Mouse (Mus musculus): ENCODE measurements around the gene Mbd3.

Gene Mbd3

GRCm38 (mm10) chr10:80425041-80425440 lies 25.7 kb upstream of the Mbd3 start:
- no peak for DNase-seq (ENCODE audit: low read depth in 2 of 2, low spot score in 2 of 2)

DNA sequence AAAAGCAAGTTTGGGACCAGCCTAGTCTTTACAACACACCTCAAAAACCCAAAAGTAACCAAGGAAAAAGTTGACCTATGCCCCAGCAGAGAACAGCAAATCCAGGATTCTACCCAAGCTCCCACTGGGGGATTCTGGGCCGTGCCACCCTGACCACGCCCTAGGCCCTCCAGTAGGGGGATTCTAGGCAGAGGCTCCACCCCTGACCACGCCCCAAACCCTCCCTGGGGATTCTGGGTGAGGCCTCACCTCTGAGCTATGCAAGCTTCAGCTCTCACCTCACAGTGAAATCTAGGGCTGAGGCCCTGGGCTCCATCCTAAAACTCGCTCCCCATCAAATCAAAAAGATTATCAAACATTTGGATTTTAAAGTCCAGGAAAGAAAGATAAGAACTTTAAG lies 24.2 kb upstream of the Mbd3 start:
- no peak for DNase-seq (ENCODE audit: low read depth in 2 of 2, low spot score in 2 of 2)

- DNase-seq (ENCODE audit: low read depth in 2 of 2, low spot score in 2 of 2) = no peak
These were observed 22.5 kb upstream of the Mbd3 start for GRCm38 (mm10) chr10:80421651-80422472.

GRCm38 (mm10) chr10:80421208-80421607 lies 21.9 kb upstream of the Mbd3 start:
- no peak for DNase-seq (ENCODE audit: low read depth in 2 of 2, low spot score in 2 of 2)

DNA sequence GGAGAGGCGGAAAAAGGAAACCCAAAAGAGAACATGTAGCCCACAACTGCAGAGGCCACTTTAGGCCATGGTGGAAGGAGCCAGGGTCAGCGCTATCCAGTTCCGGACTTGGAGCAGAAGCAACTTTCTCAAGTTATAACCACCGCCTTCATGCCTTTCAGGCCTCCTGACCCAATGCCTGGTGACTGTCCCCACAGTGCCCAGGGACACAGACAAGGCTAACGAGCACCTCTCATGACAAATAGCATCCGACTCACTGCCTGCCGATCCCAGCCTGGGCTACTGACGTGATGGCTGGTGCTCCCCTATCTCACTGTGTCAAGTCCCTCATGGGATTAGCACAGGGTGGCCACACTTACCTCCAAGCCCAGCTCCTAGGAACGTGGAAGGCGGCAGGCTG lies 21.4 kb upstream of the Mbd3 start:
- DNase-seq (ENCODE audit: low read depth in 2 of 2, low spot score in 2 of 2) = no peak

GRCm38 (mm10) chr10:80419419-80419818 lies 20.1 kb upstream of the Mbd3 start:
- DNase-seq (ENCODE audit: low read depth in 2 of 2, low spot score in 2 of 2) = no peak

DNA sequence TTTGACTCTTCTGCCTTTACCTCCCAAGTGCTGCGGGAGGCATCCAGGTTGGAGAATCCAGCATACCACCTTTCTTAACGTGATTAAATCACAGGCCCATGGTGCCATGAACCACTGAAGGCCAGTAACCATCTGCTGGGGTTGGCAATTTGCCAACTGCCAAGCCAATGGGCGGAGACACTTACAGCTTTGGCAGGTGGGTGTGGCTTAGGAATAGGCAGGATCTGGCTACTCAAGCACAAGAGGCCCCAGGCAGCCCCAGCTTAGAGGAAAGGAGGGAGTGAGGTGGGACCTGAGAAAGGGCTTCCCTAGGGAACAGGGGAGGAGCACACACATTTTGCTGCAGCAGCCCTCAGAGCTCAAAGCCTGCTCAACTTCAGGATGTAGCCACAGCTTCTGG lies 19.0 kb upstream of the Mbd3 start:
- no peak for DNase-seq (ENCODE audit: low read depth in 2 of 2, low spot score in 2 of 2)

GRCm38 (mm10) chr10:80417841-80418240 lies 18.5 kb upstream of the Mbd3 start:
- DNase-seq (ENCODE audit: low read depth in 2 of 2, low spot score in 2 of 2) = no peak

DNA sequence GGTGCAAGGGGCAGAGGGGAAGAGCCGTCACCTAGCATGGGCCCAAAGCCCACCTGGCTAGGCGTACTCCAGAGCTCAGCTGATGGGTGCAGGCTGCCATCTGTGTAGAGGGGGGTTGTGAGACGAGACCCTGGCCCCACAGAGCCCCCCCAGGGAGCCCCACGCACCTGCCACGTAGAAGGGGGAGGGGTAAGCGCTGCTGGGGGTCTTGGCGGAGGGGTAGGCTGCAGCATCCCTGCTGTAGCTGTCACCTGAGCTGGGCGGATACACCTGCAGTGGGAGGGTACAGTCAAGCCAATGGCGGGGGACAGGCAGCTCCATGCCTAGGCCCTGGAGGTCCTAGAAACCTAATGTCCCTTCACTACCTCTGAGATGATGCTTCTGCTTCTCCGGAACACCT lies 18.0 kb upstream of the Mbd3 start:
- DNase-seq (ENCODE audit: low read depth in 2 of 2, low spot score in 2 of 2) = no peak

- no peak for DNase-seq (ENCODE audit: low read depth in 2 of 2, low spot score in 2 of 2)
These were observed 16.2 kb upstream of the Mbd3 start for GRCm38 (mm10) chr10:80415566-80415965.

DNA sequence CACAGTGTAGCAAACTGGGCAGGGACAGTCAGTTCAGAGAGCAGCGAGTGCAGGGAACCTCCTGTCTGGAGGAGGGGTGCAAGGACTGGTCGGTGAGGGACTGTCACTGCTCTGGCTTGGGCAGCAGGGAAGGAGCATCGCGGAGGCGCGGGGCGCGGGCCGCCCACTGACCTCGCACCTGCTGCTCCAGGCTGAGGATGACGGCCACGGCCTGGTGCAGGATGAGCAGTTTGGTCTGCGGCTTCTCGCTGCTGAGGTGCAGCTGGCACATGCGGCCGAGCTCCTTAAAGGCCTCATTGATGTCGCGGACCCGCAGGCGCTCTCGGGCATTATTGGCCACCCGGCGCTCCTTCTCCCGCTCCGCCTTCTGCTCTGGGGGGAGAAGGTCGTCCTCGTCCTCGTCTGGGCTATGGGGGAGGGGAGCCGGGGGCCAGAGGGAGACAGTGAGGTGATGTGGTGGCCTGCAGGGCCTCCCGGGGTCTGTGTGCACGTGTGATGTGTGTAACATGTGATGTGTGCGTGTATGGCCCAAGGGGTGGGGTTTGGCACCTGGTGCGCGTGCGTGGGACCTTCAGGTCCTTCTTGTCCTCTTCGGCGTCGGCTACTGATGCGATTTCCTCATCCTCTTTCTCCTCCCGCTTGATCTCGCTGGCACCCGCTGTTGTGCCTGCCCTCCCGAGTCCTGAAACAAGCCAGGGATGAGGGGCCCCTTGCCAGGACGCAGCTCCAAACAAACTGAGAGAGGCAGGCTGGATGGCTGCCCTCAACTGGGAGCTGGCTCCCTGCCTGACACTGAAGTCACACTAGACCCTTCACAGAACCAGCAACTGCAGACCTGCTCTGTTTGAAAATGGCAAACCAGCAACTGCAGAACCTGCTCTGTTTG lies 13.5 kb upstream of the Mbd3 start:
- DNase-seq (ENCODE audit: low read depth in 2 of 2, low spot score in 2 of 2) = no peak

- DNase-seq (ENCODE audit: low read depth in 2 of 2, low spot score in 2 of 2) = no peak
These were observed 8.6 kb upstream of the Mbd3 start for GRCm38 (mm10) chr10:80407924-80408323.

DNA sequence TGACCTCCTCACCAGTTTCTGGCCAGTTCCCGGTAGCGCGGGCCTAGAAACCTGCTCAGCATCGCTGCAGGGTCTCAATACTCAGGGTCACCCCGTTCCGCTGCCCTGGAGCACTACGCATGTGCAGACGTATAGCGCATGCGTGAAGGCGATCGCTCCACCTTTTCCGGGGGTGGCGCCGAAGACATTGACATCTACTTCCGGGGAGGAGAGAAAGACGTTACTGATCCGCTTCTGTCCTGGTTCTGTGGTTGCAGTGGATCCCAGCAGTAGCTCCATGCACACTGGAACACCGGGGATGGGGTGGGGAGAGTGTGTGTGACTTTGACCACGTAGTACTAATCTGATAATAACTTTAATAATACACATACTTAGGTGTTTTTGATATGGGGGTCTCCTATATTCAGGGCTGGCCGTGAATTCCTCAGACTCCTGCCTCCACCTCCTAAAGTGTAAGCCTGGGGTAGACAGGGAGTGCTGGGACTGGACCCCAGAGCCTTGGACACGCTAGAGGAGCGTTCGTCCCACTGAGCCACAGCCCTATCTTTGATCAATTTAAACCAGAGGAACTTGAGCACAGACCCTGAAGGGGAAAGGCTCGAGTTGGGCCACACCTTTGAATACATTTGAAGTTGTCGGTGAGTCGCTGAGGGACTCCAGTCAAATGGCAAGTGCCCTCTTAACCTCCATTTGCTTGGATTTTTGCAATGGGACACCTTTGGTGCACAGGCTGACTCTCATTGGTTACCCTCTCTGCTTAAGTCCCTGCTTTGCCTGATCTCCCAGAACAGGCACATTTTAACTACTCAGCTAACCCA lies 7.5 kb upstream of the Mbd3 start, which contains the start of gene Uqcr11:
Uqcr11 (minus strand) TSS at position 147 of the 818 bp plus-strand sequence.
- DNase-seq (ENCODE audit: low read depth in 2 of 2, low spot score in 2 of 2) = peak; percentile 85 to 89

DNA sequence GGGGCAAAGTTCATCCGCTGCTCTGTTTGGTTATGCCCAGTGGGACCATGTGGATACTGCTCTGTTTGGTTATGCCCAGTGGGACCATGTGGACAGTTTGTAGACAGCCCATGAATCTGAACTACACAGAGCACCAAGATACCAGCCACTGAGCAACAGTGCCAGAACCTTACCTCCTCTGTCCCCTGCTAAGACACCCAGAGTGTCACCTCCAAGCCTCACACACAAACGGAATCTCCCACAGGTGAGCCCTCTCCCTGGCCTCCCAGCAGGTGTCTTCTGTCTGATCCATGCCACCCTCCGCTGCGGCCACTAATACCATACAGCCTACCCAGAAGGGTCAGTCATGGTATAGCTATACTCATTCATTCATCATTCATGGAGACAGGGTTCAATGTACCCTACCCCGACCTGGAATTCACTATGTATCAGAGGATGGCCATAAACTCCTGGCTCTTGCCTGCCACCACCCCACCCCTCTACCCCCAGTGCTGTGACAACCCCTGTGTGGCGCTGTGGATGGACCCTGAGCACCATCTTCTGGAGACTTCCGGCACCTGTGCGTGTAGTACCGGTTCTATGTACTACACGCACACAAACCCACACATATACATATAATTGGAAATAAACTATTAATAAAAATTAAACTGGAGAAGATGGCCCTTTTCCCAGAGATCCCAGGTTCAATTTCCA lies 6.3 kb upstream of the Mbd3 start:
- DNase-seq (ENCODE audit: low read depth in 2 of 2, low spot score in 2 of 2) = no peak

- DNase-seq (ENCODE audit: low read depth in 2 of 2, low spot score in 2 of 2) = peak; percentile 42 to 50
These were observed 3.8 kb upstream of the Mbd3 start for GRCm38 (mm10) chr10:80403044-80403692.

GRCm38 (mm10) chr10:80400704-80401161 lies 1.4 kb upstream of the Mbd3 start:
- no peak for DNase-seq (ENCODE audit: low read depth in 2 of 2, low spot score in 2 of 2)

- DNase-seq (ENCODE audit: low read depth in 2 of 2, low spot score in 2 of 2) = no peak
These were observed 788 bp upstream of the Mbd3 start for GRCm38 (mm10) chr10:80399973-80400703.

DNA sequence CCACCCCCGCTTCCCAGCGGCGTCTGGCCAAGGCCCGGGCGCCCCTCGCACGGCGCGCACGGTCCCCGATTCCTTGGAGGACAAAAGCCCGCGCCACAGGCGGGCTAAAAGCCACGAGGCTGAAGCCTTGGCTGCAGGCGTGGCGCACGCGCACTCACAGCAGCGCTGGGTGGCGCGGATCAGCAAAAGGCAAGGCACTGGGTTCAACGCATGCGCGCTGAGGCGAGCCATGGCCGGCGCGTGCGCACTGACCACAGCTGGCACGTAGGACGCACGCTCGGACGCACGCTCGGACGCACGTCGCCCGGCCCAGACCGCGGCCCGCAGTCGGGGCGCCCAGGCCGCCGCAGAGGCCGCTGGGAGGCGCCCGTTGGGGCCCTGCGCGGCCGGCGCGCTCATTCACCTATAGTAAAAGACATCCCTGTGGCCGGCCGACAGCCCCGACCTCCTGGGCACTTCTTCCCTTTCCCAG lies 595 bp downstream of the Mbd3 start:
- peak; percentile 94 to 95 for DNase-seq (ENCODE audit: low read depth in 2 of 2, low spot score in 2 of 2)

GRCm38 (mm10) chr10:80398174-80398535 lies 1.2 kb downstream of the Mbd3 start:
- DNase-seq (ENCODE audit: low read depth in 2 of 2, low spot score in 2 of 2) = no peak
